In genomic region chr9:75626308-75626604, GRCm38 (mm10) we compare ENCODE assay signal across 7 mouse cellular contexts. TPM values are rescaled to one million over a fixed set of nuclear protein-coding genes. Genes with fewer than 3 reads are reported as not detected.
DNase-seq lines count a peak whose midpoint lies in the region; ATAC-seq and TF ChIP-seq lines count a peak whose summit lies in the region.

No protein-coding gene starts in this region.

- no peak for TF ChIP-seq CTCF in liver, adult 2 months (IDR thresholded peaks at IDR 0.05; ENCODE audit: low read depth, low read length)
- TF ChIP-seq CTCF in midbrain, postnatal 0 days (IDR thresholded peaks at IDR 0.05): no peak

- no peak for TF ChIP-seq POLR2A in liver, adult 2 months (IDR thresholded peaks at IDR 0.05; ENCODE audit: extremely low read depth, insufficient read depth, low read length)

- peak overlapping the region; percentile 77 for H3K4me3 ChIP-seq in liver, adult 2 months (ENCODE audit: insufficient read depth, low read depth, low read length)
- H3K4me3 ChIP-seq in embryonic facial prominence, embryonic 11.5 days (ENCODE audit: low read depth, low read length): peak overlapping the region; percentile 80
- peak overlapping the region; percentile 86 for H3K4me3 ChIP-seq in hindbrain, embryonic 14.5 days (replicated peaks; ENCODE audit: low read length)
- H3K4me3 ChIP-seq in midbrain, postnatal 0 days (ENCODE audit: low read depth, low read length): peak overlapping the region; percentile 76

- no peaks in the 10 kb centered on the region for H3K36me3 ChIP-seq in liver, adult 2 months (ENCODE audit: control insufficient read depth, insufficient read depth, low read length)
- H3K36me3 ChIP-seq in embryonic facial prominence, embryonic 11.5 days (replicated peaks; ENCODE audit: control insufficient read depth, insufficient read depth, low read depth, low read length): no peaks in the 10 kb centered on the region
- no peaks in the 10 kb centered on the region for H3K36me3 ChIP-seq in hindbrain, embryonic 14.5 days (replicated peaks; ENCODE audit: control insufficient read depth, insufficient read depth)
- H3K36me3 ChIP-seq in midbrain, postnatal 0 days (ENCODE audit: insufficient read depth, low read length): no peaks in the 10 kb centered on the region

- no peaks in the 10 kb centered on the region for H3K79me2 ChIP-seq in liver, adult 2 months (ENCODE audit: control insufficient read depth, insufficient read depth, low read length)

- peaks cover 2% of the 10 kb centered on the region; the same call in 1 of the 2 replicates for H3K4me1 ChIP-seq in liver, adult 2 months (ENCODE audit: control insufficient read depth, insufficient read depth, low read length)
- H3K4me1 ChIP-seq in embryonic facial prominence, embryonic 11.5 days (ENCODE audit: control insufficient read depth, insufficient read depth, low read length): no peaks in the 10 kb centered on the region; the same call in 1 of the 2 replicates
- H3K4me1 ChIP-seq in hindbrain, embryonic 14.5 days (replicated peaks; ENCODE audit: control insufficient read depth, insufficient read depth, low read length): peaks cover 11% of the 10 kb centered on the region
- no peaks in the 10 kb centered on the region for H3K4me1 ChIP-seq in midbrain, postnatal 0 days (ENCODE audit: insufficient read depth, low read length)

- under 1% methylated on average over 14 of the region's 14 CpGs for WGBS in liver, adult 2 months
- under 1% methylated on average over 14 of the region's 14 CpGs for WGBS in embryonic facial prominence, embryonic 11.5 days
- under 1% methylated on average over 14 of the region's 14 CpGs for WGBS in hindbrain, embryonic 14.5 days
- under 1% methylated on average over 14 of the region's 14 CpGs for WGBS in midbrain, postnatal 0 days

- H3K9ac ChIP-seq in liver, adult 2 months (ENCODE audit: low read depth, low read length): peak overlapping the region; percentile 84
- H3K9ac ChIP-seq in embryonic facial prominence, embryonic 11.5 days (replicated peaks; ENCODE audit: low read length): peak overlapping the region; percentile 93
- peak overlapping the region; percentile 96 for H3K9ac ChIP-seq in hindbrain, embryonic 14.5 days
- H3K9ac ChIP-seq in midbrain, postnatal 0 days (replicated peaks; ENCODE audit: low read length, poor library complexity, severe bottlenecking): peak overlapping the region; percentile 98

- ATAC-seq in embryonic facial prominence, embryonic 11.5 days (replicated peaks; ENCODE audit: insufficient number of reproducible peaks, low FRiP score, low TSS enrichment, low read depth): no peak
- ATAC-seq in hindbrain, embryonic 14.5 days (ENCODE audit: low FRiP score): no peak; the same call in 1 of the 2 replicates
- ATAC-seq in midbrain, postnatal 0 days (ENCODE audit: low FRiP score): peak; percentile 2; the same call in 1 of the 2 replicates

- no peaks in the 10 kb centered on the region for H3K27me3 ChIP-seq in liver, adult 2 months (ENCODE audit: control insufficient read depth, insufficient read depth, low read length)
- no peaks in the 10 kb centered on the region for H3K27me3 ChIP-seq in embryonic facial prominence, embryonic 11.5 days (ENCODE audit: control insufficient read depth, insufficient read depth, low read length)
- no peaks in the 10 kb centered on the region for H3K27me3 ChIP-seq in hindbrain, embryonic 14.5 days (ENCODE audit: control insufficient read depth, insufficient read depth, low read length)
- no peaks in the 10 kb centered on the region for H3K27me3 ChIP-seq in midbrain, postnatal 0 days (ENCODE audit: insufficient read depth, low read length)

- no peak overlapping the region for H3K27ac ChIP-seq in liver, adult 2 months (replicated peaks; ENCODE audit: insufficient read depth, low read depth, low read length)
- H3K27ac ChIP-seq in embryonic facial prominence, embryonic 11.5 days (replicated peaks; ENCODE audit: low read depth, low read length): no peak overlapping the region
- H3K27ac ChIP-seq in hindbrain, embryonic 14.5 days: peak overlapping the region; percentile 98
- H3K27ac ChIP-seq in midbrain, postnatal 0 days (ENCODE audit: low read depth, low read length): peak overlapping the region; percentile 99

- no peaks in the 10 kb centered on the region for H3K9me3 ChIP-seq in embryonic facial prominence, embryonic 11.5 days (replicated peaks; ENCODE audit: control insufficient read depth, low read length)
- H3K9me3 ChIP-seq in hindbrain, embryonic 14.5 days (ENCODE audit: control insufficient read depth, low read length): no peaks in the 10 kb centered on the region
- H3K9me3 ChIP-seq in midbrain, postnatal 0 days (ENCODE audit: low read length): no peaks in the 10 kb centered on the region

- DNase-seq in liver, adult 2 months (ENCODE audit: extremely low read depth, low read depth, low spot score): no peak
- DNase-seq in liver: no peak
- no peak for DNase-seq in embryonic facial prominence, embryonic 11.5 days (ENCODE audit: low spot score)
- no peak for DNase-seq in hindbrain, embryonic 14.5 days (ENCODE audit: low spot score)
- no peak for DNase-seq in midbrain, postnatal 0 days (ENCODE audit: low spot score)
- DNase-seq in thymus, postnatal 25 days: no peak
- DNase-seq in embryo, embryonic 9.5 days (ENCODE audit: extremely low spot score): no peak

- peak overlapping the region; percentile 96 for H3K4me2 ChIP-seq in embryonic facial prominence, embryonic 11.5 days (ENCODE audit: low read depth, low read length)
- H3K4me2 ChIP-seq in hindbrain, embryonic 14.5 days (replicated peaks): peak overlapping the region; percentile 95
- H3K4me2 ChIP-seq in midbrain, postnatal 0 days (ENCODE audit: low read depth, low read length, poor library complexity, severe bottlenecking): peak overlapping the region; percentile 87

RNA-seq across cellular contexts. Expression of gene Lysmd2, which starts 0.7 kb away (rescaled TPM):
- 1.8 and 2.2 TPM in 2 replicates for total RNA-seq in liver, adult 2 months (2014; rRNA removed)
- 1.0 and 1.7 TPM in 2 replicates for polyA plus RNA-seq in liver, adult 2 months (2012; rRNA removed)
- polyA plus RNA-seq in embryonic facial prominence, embryonic 11.5 days (2014; fragmentation: Nextera tagmentation; extraction: Ambion mirVana): 21.2 and 21.7 TPM in 2 replicates
- 38.1 and 41.3 TPM in 2 replicates for polyA plus RNA-seq in hindbrain, embryonic 14.5 days (2014; fragmentation: Nextera tagmentation; extraction: Ambion mirVana)
- 29.2 and 32.4 TPM in 2 replicates for total RNA-seq in midbrain, postnatal 0 days (2014; rRNA removed)
- polyA plus RNA-seq in midbrain, postnatal 0 days (2015; fragmentation: Nextera tagmentation; extraction: Ambion mirVana): 33.6 and 39.4 TPM in 2 replicates

RNA-seq across cellular contexts. Expression of gene Tmod2, which starts 15.1 kb away (rescaled TPM):
- 0.09 and 0.13 TPM in 2 replicates for total RNA-seq in liver, adult 2 months (2014; rRNA removed)
- polyA plus RNA-seq in liver, adult 2 months (2012; rRNA removed): not detected in 2 replicates
- 36.2 and 38.2 TPM in 2 replicates for polyA plus RNA-seq in embryonic facial prominence, embryonic 11.5 days (2014; fragmentation: Nextera tagmentation; extraction: Ambion mirVana)
- 248 and 272 TPM in 2 replicates for polyA plus RNA-seq in hindbrain, embryonic 14.5 days (2014; fragmentation: Nextera tagmentation; extraction: Ambion mirVana)
- total RNA-seq in midbrain, postnatal 0 days (2014; rRNA removed): 168 and 210 TPM in 2 replicates
- 379 and 434 TPM in 2 replicates for polyA plus RNA-seq in midbrain, postnatal 0 days (2015; fragmentation: Nextera tagmentation; extraction: Ambion mirVana)

RNA-seq across cellular contexts. Expression of gene Scg3, which starts 57.6 kb away (rescaled TPM):
- total RNA-seq in liver, adult 2 months (2014; rRNA removed): not detected in 2 replicates
- not detected in 2 replicates for polyA plus RNA-seq in liver, adult 2 months (2012; rRNA removed)
- polyA plus RNA-seq in embryonic facial prominence, embryonic 11.5 days (2014; fragmentation: Nextera tagmentation; extraction: Ambion mirVana): 11.1 and 15.3 TPM in 2 replicates
- 116 and 126 TPM in 2 replicates for polyA plus RNA-seq in hindbrain, embryonic 14.5 days (2014; fragmentation: Nextera tagmentation; extraction: Ambion mirVana)
- 115 and 126 TPM in 2 replicates for total RNA-seq in midbrain, postnatal 0 days (2014; rRNA removed)
- 125 and 139 TPM in 2 replicates for polyA plus RNA-seq in midbrain, postnatal 0 days (2015; fragmentation: Nextera tagmentation; extraction: Ambion mirVana)

Comparison
In these comparisons a context has a peak if more than half of its experiments do, and no peak if none do; other contexts are left out.
1. H3K27ac ChIP-seq: peak in hindbrain, embryonic 14.5 days (single experiment) and midbrain, postnatal 0 days (single experiment); none in liver, adult 2 months (single experiment) and embryonic facial prominence, embryonic 11.5 days (single experiment).
2. RNA of gene Tmod2, which starts 15.1 kb away (polyA plus RNA-seq): 379 to 434 TPM in midbrain, postnatal 0 days, 248 to 272 TPM in hindbrain, embryonic 14.5 days and 36.2 to 38.2 TPM in embryonic facial prominence, embryonic 11.5 days; not detected in liver, adult 2 months; every median in the first group is over 10 times any median in the second.
3. RNA of gene Scg3, which starts 57.6 kb away (polyA plus RNA-seq): 125 to 139 TPM in midbrain, postnatal 0 days, 116 to 126 TPM in hindbrain, embryonic 14.5 days and 11.1 to 15.3 TPM in embryonic facial prominence, embryonic 11.5 days; not detected in liver, adult 2 months; every median in the first group is over 10 times any median in the second.
4. Peak in every context shown above with its lines, with median percentiles within 50 percentile points of each other: H3K4me3 ChIP-seq, H3K9ac ChIP-seq and H3K4me2 ChIP-seq.